Mouse (Mus musculus): ENCODE results near the gene Fry. TPM values are rescaled to one million over a fixed set of nuclear protein-coding genes. Genes with fewer than 3 reads are reported as not detected.

Gene Fry
- polyA plus RNA-seq, 1 experiment: 8.8 TPM

- 74% methylated on average over 11 of the region's 11 CpGs for WGBS
- DNase-seq (ENCODE audit: low read depth, low spot score): no peak
These were observed 176.7 kb downstream of the Fry start for GRCm38 (mm10) chr5:150295096-150295495.

GRCm38 (mm10) chr5:150298969-150299368, 180.5 kb downstream of the Fry start:
- 72% methylated on average over 6 of the region's 6 CpGs for WGBS
- no peak for DNase-seq (ENCODE audit: low read depth, low spot score)

- DNase-seq (ENCODE audit: low read depth, low spot score): no peak
- WGBS: 73% methylated on average over 2 of the region's 2 CpGs
These were observed 183.7 kb downstream of the Fry start for GRCm38 (mm10) chr5:150302123-150302522.

GRCm38 (mm10) chr5:150302996-150303395, 184.6 kb downstream of the Fry start:
- WGBS: 74% methylated on average over 5 of the region's 5 CpGs
- no peak for DNase-seq (ENCODE audit: low read depth, low spot score)

- no peak for DNase-seq (ENCODE audit: low read depth, low spot score)
- 82% methylated on average over 5 of the region's 5 CpGs for WGBS
These were observed 188.1 kb downstream of the Fry start for GRCm38 (mm10) chr5:150306497-150306896.

- WGBS: 71% methylated on average over 2 of the region's 2 CpGs
These were observed 194.8 kb downstream of the Fry start for GRCm38 (mm10) chr5:150313229-150313628.

GRCm38 (mm10) chr5:150314582-150314981, 196.1 kb downstream of the Fry start:
- 97% methylated on average over 6 of the region's 6 CpGs for WGBS

More at GRCm38 (mm10) chr5:150313229-150313628, 194.8 kb downstream of the Fry start:
- DNase-seq (ENCODE audit: low read depth, low spot score): no peak

GRCm38 (mm10) chr5:150325411-150325810, 207.0 kb downstream of the Fry start:
- DNase-seq (ENCODE audit: low read depth, low spot score): no peak
- WGBS: 78% methylated on average over 5 of the region's 5 CpGs

More at GRCm38 (mm10) chr5:150314582-150314981, 196.1 kb downstream of the Fry start:
- no peak for DNase-seq (ENCODE audit: low read depth, low spot score)

GRCm38 (mm10) chr5:150328686-150329085, 210.2 kb downstream of the Fry start:
- DNase-seq (ENCODE audit: low read depth, low spot score): no peak
- 90% methylated on average over 6 of the region's 6 CpGs for WGBS

GRCm38 (mm10) chr5:150331821-150332220, 213.4 kb downstream of the Fry start:
- WGBS: 77% methylated on average over 2 of the region's 2 CpGs
- DNase-seq (ENCODE audit: low read depth, low spot score): no peak

GRCm38 (mm10) chr5:150332810-150333209, 214.4 kb downstream of the Fry start:
- 27% methylated on average over 5 of the region's 5 CpGs for WGBS
- no peak for DNase-seq (ENCODE audit: low read depth, low spot score)

GRCm38 (mm10) chr5:150333328-150333731, 214.9 kb downstream of the Fry start:
- WGBS: 23% methylated on average over 10 of the region's 10 CpGs
- no peak for DNase-seq (ENCODE audit: low read depth, low spot score)

GRCm38 (mm10) chr5:150336451-150336850, 218.0 kb downstream of the Fry start:
- WGBS: 81% methylated on average over 10 of the region's 10 CpGs
- DNase-seq (ENCODE audit: low read depth, low spot score): no peak

GRCm38 (mm10) chr5:150337696-150338095, 219.3 kb downstream of the Fry start:
- DNase-seq (ENCODE audit: low read depth, low spot score): no peak
- 58% methylated on average over 7 of the region's 7 CpGs for WGBS

GRCm38 (mm10) chr5:150340944-150341343, 222.5 kb downstream of the Fry start:
- DNase-seq (ENCODE audit: low read depth, low spot score): no peak

GRCm38 (mm10) chr5:150342139-150342538, 223.7 kb downstream of the Fry start:
- DNase-seq (ENCODE audit: low read depth, low spot score): no peak
- WGBS: 89% methylated on average over 3 of the region's 3 CpGs

More at GRCm38 (mm10) chr5:150340944-150341343, 222.5 kb downstream of the Fry start:
- 50% methylated on average over 5 of the region's 5 CpGs for WGBS

- DNase-seq (ENCODE audit: low read depth, low spot score): no peak
- 91% methylated on average over 7 of the region's 7 CpGs for WGBS
These were observed 227.5 kb downstream of the Fry start for GRCm38 (mm10) chr5:150345946-150346345.

- WGBS: 80% methylated on average over 4 of the region's 4 CpGs
These were observed 227.9 kb downstream of the Fry start for GRCm38 (mm10) chr5:150346378-150346777.

GRCm38 (mm10) chr5:150347845-150348244, 229.4 kb downstream of the Fry start:
- DNase-seq (ENCODE audit: low read depth, low spot score): no peak
- 93% methylated on average over 2 of the region's 2 CpGs for WGBS

More at GRCm38 (mm10) chr5:150346378-150346777, 227.9 kb downstream of the Fry start:
- DNase-seq (ENCODE audit: low read depth, low spot score): no peak

GRCm38 (mm10) chr5:150348302-150348701, 229.9 kb downstream of the Fry start:
- no peak for DNase-seq (ENCODE audit: low read depth, low spot score)
- 94% methylated on average over 1 of the region's 1 CpGs for WGBS

- 91% methylated on average over 2 of the region's 2 CpGs for WGBS
- DNase-seq (ENCODE audit: low read depth, low spot score): no peak
These were observed 232.7 kb downstream of the Fry start for GRCm38 (mm10) chr5:150351191-150351590.

GRCm38 (mm10) chr5:150358671-150359070, 240.2 kb downstream of the Fry start:
- no peak for DNase-seq (ENCODE audit: low read depth, low spot score)
- WGBS: 76% methylated on average over 14 of the region's 14 CpGs

Data from large intestine, adult 2 months (tissue).